Comparison of ENCODE assay signal across 8 mouse cellular contexts in the genomic region with DNA sequence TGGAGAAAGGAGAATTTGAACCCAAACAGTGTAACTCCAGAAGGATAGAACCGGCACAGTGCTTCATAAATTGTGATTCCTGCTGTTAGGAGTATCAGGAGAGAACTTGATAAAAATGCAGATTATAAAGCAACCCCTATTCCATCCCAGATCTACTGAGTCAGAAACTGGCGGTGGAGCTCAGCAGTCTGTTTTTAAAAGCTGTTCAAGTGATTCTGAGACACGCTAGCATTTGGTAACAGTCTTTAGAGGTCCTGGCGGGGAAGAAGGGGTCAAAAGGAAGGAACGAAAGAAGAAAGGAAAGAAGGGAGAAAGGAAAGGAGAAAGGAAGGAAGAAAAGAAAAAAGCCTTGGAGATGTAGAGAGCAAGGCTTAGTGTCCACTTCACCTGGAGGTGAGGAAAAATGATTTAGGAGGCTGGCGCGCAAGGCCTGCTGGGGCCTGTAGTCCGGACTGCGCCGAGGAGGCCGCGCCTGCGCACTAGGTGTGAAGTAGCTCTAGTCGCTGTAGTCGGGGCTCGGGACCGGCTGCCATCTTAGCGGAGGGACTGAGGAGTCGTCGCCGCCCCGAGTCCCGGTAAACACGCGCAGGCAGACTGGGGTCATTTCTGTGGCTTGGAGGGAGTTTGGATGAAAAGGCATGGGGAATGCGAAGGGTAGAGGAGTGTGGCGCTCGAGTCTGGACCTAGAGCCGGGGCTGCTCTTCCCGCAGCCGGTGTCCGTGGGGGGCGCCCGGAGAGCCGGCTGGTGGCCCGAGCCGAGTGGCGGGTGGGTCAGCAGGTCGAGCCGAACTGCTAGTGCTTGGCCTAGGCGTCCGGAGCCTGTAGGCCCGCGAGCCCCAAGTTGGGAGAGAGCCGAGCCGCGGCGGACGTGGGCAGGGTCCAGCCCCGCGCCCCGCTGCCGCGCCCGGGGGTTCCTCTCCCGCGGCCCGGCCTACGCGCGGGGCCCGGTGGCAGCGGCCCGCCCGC. TPM values are rescaled to one million over a fixed set of nuclear protein-coding genes. Genes with fewer than 3 reads are reported as not detected.
DNase-seq lines count a peak whose midpoint lies in the region; ATAC-seq lines count a peak whose summit lies in the region.

A gene (plus strand): TSS at position 499 of the 966 bp plus-strand sequence.

- H3K4me1 ChIP-seq in brown adipose tissue, adult 24 weeks (ENCODE audit: control insufficient read depth, insufficient read depth, insufficient read length, low read length): peaks cover 13% of the 10 kb centered on the region
- H3K4me1 ChIP-seq in heart, embryonic 13.5 days: peaks cover 32% of the 10 kb centered on the region
- H3K4me1 ChIP-seq in liver, embryonic 12.5 days: peaks cover 33% of the 10 kb centered on the region
- peaks cover 18% of the 10 kb centered on the region for H3K4me1 ChIP-seq in stomach, embryonic 15.5 days

- H3K27me3 ChIP-seq in heart, embryonic 13.5 days (replicated peaks): no peaks in the 10 kb centered on the region
- H3K27me3 ChIP-seq in liver, embryonic 12.5 days (replicated peaks): no peaks in the 10 kb centered on the region
- H3K27me3 ChIP-seq in stomach, embryonic 15.5 days (replicated peaks): no peaks in the 10 kb centered on the region

- H3K9me3 ChIP-seq in heart, embryonic 13.5 days: no peaks in the 10 kb centered on the region
- no peaks in the 10 kb centered on the region for H3K9me3 ChIP-seq in liver, embryonic 12.5 days (replicated peaks)
- no peaks in the 10 kb centered on the region for H3K9me3 ChIP-seq in stomach, embryonic 15.5 days

- peak within 1 kb of the TSS; percentile 89 for H3K27ac ChIP-seq in brown adipose tissue, adult 24 weeks (replicated peaks; ENCODE audit: low read depth, low read length)
- peak within 1 kb of the TSS; percentile 85 for H3K27ac ChIP-seq in heart, embryonic 13.5 days (replicated peaks)
- peak within 1 kb of the TSS; percentile 85 for H3K27ac ChIP-seq in liver, embryonic 12.5 days
- peak within 1 kb of the TSS; percentile 87 for H3K27ac ChIP-seq in stomach, embryonic 15.5 days

- peak within 1 kb of the TSS; percentile 83 for H3K4me2 ChIP-seq in heart, embryonic 13.5 days
- peak within 1 kb of the TSS; percentile 94 for H3K4me2 ChIP-seq in liver, embryonic 12.5 days
- H3K4me2 ChIP-seq in stomach, embryonic 15.5 days: peak within 1 kb of the TSS; percentile 62

- H3K9ac ChIP-seq in heart, embryonic 13.5 days: peak within 1 kb of the TSS; percentile 98
- H3K9ac ChIP-seq in liver, embryonic 12.5 days: peak within 1 kb of the TSS; percentile 95
- H3K9ac ChIP-seq in stomach, embryonic 15.5 days: peak within 1 kb of the TSS; percentile 87

- peaks cover 5% of the 10 kb centered on the region for H3K36me3 ChIP-seq in heart, embryonic 13.5 days
- peaks cover 7% of the 10 kb centered on the region for H3K36me3 ChIP-seq in liver, embryonic 12.5 days
- no peaks in the 10 kb centered on the region for H3K36me3 ChIP-seq in stomach, embryonic 15.5 days

- peak within 1 kb of the TSS; percentile 81 for H3K4me3 ChIP-seq in brown adipose tissue, adult 24 weeks (ENCODE audit: insufficient read depth, low read depth, low read length)
- peak within 1 kb of the TSS; percentile 97 for H3K4me3 ChIP-seq in heart, embryonic 13.5 days
- peak within 1 kb of the TSS; percentile 94 for H3K4me3 ChIP-seq in liver, embryonic 12.5 days
- peak within 1 kb of the TSS; percentile 84 for H3K4me3 ChIP-seq in stomach, embryonic 15.5 days (replicated peaks)

- 3% methylated on average over 56 of the region's 65 CpGs for WGBS in heart, embryonic 13.5 days
- WGBS in liver, embryonic 12.5 days (ENCODE audit: insufficient replicate concordance): 2% methylated on average over 63 of the region's 65 CpGs
- WGBS in stomach, embryonic 15.5 days: 2% methylated on average over 64 of the region's 65 CpGs

- DNase-seq in CD4-positive, CD25-positive, alpha-beta regulatory T cell, adult 2 months (ENCODE audit: low read depth, low spot score): peak; percentile 97
- peak; percentile 49 for DNase-seq in fat pad, adult 2 months (ENCODE audit: extremely low read depth, low read depth, low spot score)
- DNase-seq in kidney, postnatal 10 days: peak; percentile 96
- peak; percentile 84 to 87 for DNase-seq in natural killer cell, adult 2 months (ENCODE audit: low spot score in 2 of 2)

- ATAC-seq in heart, embryonic 13.5 days (ENCODE audit: extremely low read depth, insufficient number of reproducible peaks, low FRiP score, low TSS enrichment): peak; percentile 93
- ATAC-seq in liver, embryonic 12.5 days: peak; percentile 98
- peak; percentile 97 for ATAC-seq in stomach, embryonic 15.5 days (ENCODE audit: insufficient read depth, low FRiP score, low read depth)

RNA-seq across cellular contexts. Expression of the gene that starts here (rescaled TPM):
- polyA plus RNA-seq in brown adipose tissue, adult 24 weeks (2012; ENCODE audit: insufficient read depth, insufficient read length, missing spikeins): 18.4 and 18.6 TPM in 2 replicates
- 34.3 and 34.7 TPM in 2 replicates for polyA plus RNA-seq in heart, embryonic 13.5 days (2015; fragmentation: Nextera tagmentation; extraction: Ambion mirVana)
- 25.3 and 25.9 TPM in 2 replicates for polyA plus RNA-seq in liver, embryonic 12.5 days (2016; fragmentation: Nextera tagmentation; extraction: Ambion mirVana)
- polyA plus RNA-seq in stomach, embryonic 15.5 days (2015; fragmentation: Nextera tagmentation; extraction: Ambion mirVana): 49.4 and 51.0 TPM in 2 replicates

Comparison
In these comparisons a context has a peak if more than half of its experiments do, and no peak if none do; other contexts are left out.
1. Peak in every context shown above with its lines: DNase-seq, ATAC-seq, H3K4me3 ChIP-seq and H3K27ac ChIP-seq.